Mouse (Mus musculus) lung, postnatal 0 days (tissue): ENCODE results near the gene Krt31. TPM values are rescaled to one million over a fixed set of nuclear protein-coding genes. Genes with fewer than 3 reads are reported as not detected.

Source experiments
- ATAC-seq: fragments of 200-750 bp; cut with Nextera tagmentation; 2 replicates; pipeline ENCODE4 v1.8.0; 2017; ENCODE audit warnings: moderate library complexity
- DNase-seq: peaks from one replicate; pipeline ENCODE4 v3.0.0-alpha.2; 2016; ENCODE audit warnings: low spot score
- H3K27ac ChIP-seq: fragments of 300-500 bp; sonication (generic); 2 replicates; pipeline ENCODE4 v1.5.1; 2014; ENCODE audit warnings: antibody characterized with exemption, mild to moderate bottlenecking, low read length, mixed read lengths
- H3K27me3 ChIP-seq: fragments of 300-500 bp; sonication (generic); replicated peaks from 2 replicates; pipeline ENCODE4 v1.6.1; 2014; ENCODE audit warnings: low read length, mixed read lengths; ENCODE audit not compliant: insufficient read depth
- H3K36me3 ChIP-seq: fragments of 300-500 bp; sonication (generic); 2 replicates; pipeline ENCODE4 v1.6.1; 2014; ENCODE audit warnings: low read length, mixed read lengths; ENCODE audit not compliant: insufficient read depth
- H3K4me1 ChIP-seq: fragments of 300-500 bp; sonication (generic); 2 replicates; pipeline ENCODE4 v1.6.1; 2014; ENCODE audit warnings: antibody characterized with exemption, low read depth, low read length, mixed read lengths; ENCODE audit not compliant: insufficient read depth
- H3K4me2 ChIP-seq: fragments of 300-500 bp; sonication (generic); replicated peaks from 2 replicates; pipeline ENCODE4 v1.6.1; 2014; ENCODE audit warnings: low read depth, mild to moderate bottlenecking, low read length, moderate library complexity, mixed read lengths
- H3K4me3 ChIP-seq: fragments of 300-500 bp; sonication (generic); 2 replicates; pipeline ENCODE4 v1.5.1; 2014; ENCODE audit warnings: low read depth, low read length
- H3K9ac ChIP-seq: fragments of 300-500 bp; sonication (generic); replicated peaks from 2 replicates; pipeline ENCODE4 v1.6.1; 2014; ENCODE audit warnings: low read depth, mild to moderate bottlenecking
- H3K9me3 ChIP-seq: fragments of 300-500 bp; sonication (generic); 2 replicates; pipeline ENCODE4 v1.6.1; 2016; ENCODE audit warnings: low read length, mixed read lengths
- CTCF ChIP-seq: IDR thresholded peaks from 2 replicates; pipeline ENCODE4 v1.5.1; 2016; ENCODE audit warnings: antibody characterized with exemption, mild to moderate bottlenecking
- EP300 ChIP-seq: IDR thresholded peaks from 2 replicates; pipeline ENCODE4 v1.6.1; 2016; ENCODE audit warnings: antibody characterized with exemption, mild to moderate bottlenecking, control low read depth
- WGBS: fragments of 180-500 bp; shearing (Covaris S2); extraction: QIAGEN DNeasy Blood & Tissue Kit; methylation state at CpG from one replicate; pipeline ENCODE4 v1.1.7; 2014; 5-methylcytosine and 5-hydroxymethylcytosine counted together
- polyA plus RNA-seq: library from polyadenylated mRNA; unstranded; fragments of >200 nt; fragmentation: Nextera tagmentation; extraction: Ambion mirVana; gene quantifications from 2 replicates; pipeline ENCODE4 v1.2.1, GENCODE M21; 2015

The Krt31 gene
- polyA plus RNA-seq, 1 experiment from 2014 or later, result not detected

DNA sequence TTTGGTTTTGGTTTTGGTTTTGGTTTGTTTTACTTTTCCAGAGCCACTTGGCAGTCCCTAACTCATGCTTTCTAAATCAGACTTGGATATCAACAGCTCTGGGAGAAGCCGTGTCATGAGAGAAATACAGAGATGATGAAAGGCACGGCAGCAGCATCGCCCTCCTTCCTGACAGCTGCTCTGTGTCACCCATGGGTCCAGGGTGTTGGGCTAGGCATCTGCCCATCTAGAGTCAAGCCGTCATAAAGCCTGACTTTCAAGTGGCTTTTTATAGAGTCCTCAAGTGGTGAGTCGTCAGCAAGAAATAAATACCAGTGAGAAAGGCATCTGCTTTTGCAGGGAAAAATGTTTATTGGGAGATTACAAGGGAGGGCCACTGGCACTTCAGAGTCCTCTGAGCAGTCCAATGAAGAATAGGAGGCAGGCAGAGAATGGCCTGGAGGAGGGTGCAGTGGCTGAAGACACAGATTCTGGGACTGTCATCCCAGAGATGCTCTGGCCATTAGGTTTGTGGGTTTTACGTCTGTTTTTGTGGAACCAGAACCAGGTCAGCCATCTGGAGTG, 4.0 kb downstream of the Krt31 start:
- no peak overlapping the region for H3K4me3 ChIP-seq
- WGBS, result 53% methylated on average over 6 of the region's 6 CpGs
- peak; percentile 74 for ATAC-seq
- H3K36me3 ChIP-seq, result no peaks in the 10 kb centered on the region
- TF ChIP-seq EP300, result peak; percentile 38; the same call in 1 of the 2 replicates
- no peak for TF ChIP-seq CTCF
- H3K27ac ChIP-seq, result no peak overlapping the region
- no peak overlapping the region for H3K9ac ChIP-seq
- H3K4me2 ChIP-seq, result no peak overlapping the region
- DNase-seq, result peak; percentile 49
- H3K27me3 ChIP-seq, result no peaks in the 10 kb centered on the region
- H3K9me3 ChIP-seq, result no peaks in the 10 kb centered on the region
- no peaks in the 10 kb centered on the region for H3K4me1 ChIP-seq

DNA sequence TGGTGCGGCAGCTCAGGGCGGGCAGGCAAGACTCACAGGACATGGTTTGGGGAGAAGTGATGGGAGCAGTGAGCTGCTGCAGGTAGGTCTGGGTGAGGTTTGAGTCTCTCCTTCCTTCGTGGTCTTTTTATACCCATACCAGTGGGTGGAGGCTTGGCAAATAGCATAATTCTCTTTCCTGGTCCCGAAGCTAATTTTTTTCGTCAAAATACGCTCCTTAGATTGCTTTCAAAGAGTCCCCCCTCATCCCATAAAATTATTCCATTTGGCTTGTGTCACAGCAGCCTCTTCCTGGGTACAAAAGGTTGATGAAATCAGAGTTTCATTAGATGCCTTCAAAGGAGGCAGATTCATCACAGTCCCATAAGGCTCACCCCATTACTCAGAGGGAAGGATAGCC, 8.9 kb downstream of the Krt31 start, which contains the start of gene Krt34:
Gene Krt34, minus strand, starts transcription at position 101 of the 400 bp plus-strand sequence.
- no peak for ATAC-seq
- 85% methylated on average over 6 of the region's 6 CpGs for WGBS

DNA sequence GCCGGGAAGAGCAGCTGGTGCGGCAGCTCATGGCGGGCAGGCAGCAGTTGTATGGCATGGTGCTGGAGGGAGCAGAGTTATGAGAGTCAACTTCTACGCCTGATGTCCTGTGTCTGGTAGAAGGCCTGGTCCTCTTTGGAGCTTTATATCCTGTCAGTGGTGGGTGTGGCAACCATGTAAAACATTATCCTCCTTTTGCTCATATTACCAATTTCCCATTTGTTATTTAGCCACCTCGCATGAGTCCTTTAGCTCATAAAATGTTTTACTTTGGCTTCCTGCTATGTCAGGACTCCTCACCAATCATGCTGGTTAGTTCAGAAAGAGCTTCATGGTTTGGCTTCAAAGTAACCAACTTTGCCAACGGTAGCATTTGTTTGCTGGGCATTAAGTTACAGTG, 20.6 kb downstream of the Krt31 start, which contains the start of gene Krt33b:
Gene Krt33b, minus strand, starts transcription at position 101 of the 400 bp plus-strand sequence.
- WGBS, result 87% methylated on average over 6 of the region's 6 CpGs

More for the DNA sequence above, 8.9 kb downstream of the Krt31 start, which contains the start of gene Krt34:
- DNase-seq, result no peak
- TF ChIP-seq EP300, result no peak
- TF ChIP-seq CTCF, result no peak
- Histone ChIP-seq H3K9me3 (no peaks in the 10 kb centered on the region), H3K27me3 (no peaks in the 10 kb centered on the region), H3K4me2 (no peak within 1 kb of the TSS), H3K27ac (no peak within 1 kb of the TSS), H3K36me3 (no peaks in the 10 kb centered on the region), H3K4me3 (no peak within 1 kb of the TSS), H3K4me1 (no peaks in the 10 kb centered on the region), H3K9ac (no peak within 1 kb of the TSS)

DNA sequence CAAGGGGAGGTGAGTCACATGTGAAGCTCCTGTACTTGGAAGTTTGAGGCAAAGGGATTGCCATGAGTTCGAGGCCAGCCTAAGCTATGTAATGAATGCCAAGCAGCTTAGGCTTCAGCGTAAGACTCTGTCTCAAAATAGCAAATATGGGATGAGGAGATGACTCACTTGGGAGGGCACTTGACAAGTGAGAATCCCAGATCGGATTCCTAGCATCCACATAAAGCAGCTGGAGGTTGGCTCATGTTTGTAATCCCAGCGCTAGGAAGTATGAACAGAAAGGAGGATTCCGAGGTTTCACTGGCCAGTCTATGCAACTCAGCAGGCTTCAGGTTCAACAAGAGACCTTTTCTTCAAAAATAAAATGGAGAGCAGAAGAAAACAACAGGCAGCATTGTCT, 28.9 kb downstream of the Krt31 start:
- TF ChIP-seq CTCF (no peak), EP300 (no peak)
- 56% methylated on average over 5 of the region's 5 CpGs for WGBS
- no peaks in the 10 kb centered on the region for H3K36me3 ChIP-seq
- H3K9me3 ChIP-seq, result no peaks in the 10 kb centered on the region
- H3K4me2 ChIP-seq, result no peak overlapping the region
- no peaks in the 10 kb centered on the region for H3K27me3 ChIP-seq
- H3K4me1 ChIP-seq, result 0 out of 2 replicates have a peak, but pooled peaks cover 3% of the 10 kb centered on the region
- H3K9ac ChIP-seq, result no peak overlapping the region
- H3K27ac ChIP-seq, result no peak overlapping the region
- DNase-seq (no peak), ATAC-seq (no peak)
- H3K4me3 ChIP-seq, result no peak overlapping the region

More for the DNA sequence above, 20.6 kb downstream of the Krt31 start, which contains the start of gene Krt33b:
- no peak within 1 kb of the TSS for H3K4me2 ChIP-seq
- no peak for DNase-seq
- no peak within 1 kb of the TSS for H3K27ac ChIP-seq
- ATAC-seq, result no peak
- no peaks in the 10 kb centered on the region for H3K4me1 ChIP-seq
- no peaks in the 10 kb centered on the region for H3K36me3 ChIP-seq
- no peak within 1 kb of the TSS for H3K4me3 ChIP-seq
- H3K9ac ChIP-seq, result no peak within 1 kb of the TSS
- TF ChIP-seq EP300 (no peak), CTCF (no peak)
- no peaks in the 10 kb centered on the region for H3K27me3 ChIP-seq
- no peaks in the 10 kb centered on the region for H3K9me3 ChIP-seq

DNA sequence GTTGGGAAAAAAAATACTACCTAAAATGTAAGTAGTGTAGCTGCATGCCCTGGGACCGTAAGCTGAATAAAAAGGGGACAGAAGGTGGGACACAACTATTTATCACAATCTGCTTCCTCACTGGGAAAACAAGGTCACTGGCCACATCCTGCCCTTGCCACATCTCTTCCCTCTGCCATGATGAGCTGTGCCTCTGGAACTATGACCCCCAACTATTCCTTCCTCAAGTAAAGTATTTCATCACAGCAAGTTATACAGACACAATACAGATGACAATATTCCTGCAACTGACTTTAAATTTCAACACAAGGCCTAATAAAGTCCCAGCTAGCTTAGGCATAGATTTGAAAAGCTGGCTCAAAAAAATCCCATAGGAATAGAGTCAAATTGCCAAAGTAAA, 30.9 kb downstream of the Krt31 start:
- H3K4me3 ChIP-seq, result no peak overlapping the region
- TF ChIP-seq CTCF (no peak), EP300 (0 out of 2 replicates have a peak, but pooled peaks have one; percentile 14)
- no peak overlapping the region for H3K27ac ChIP-seq
- H3K9ac ChIP-seq, result no peak overlapping the region
- 0 out of 2 replicates have a peak, but pooled peaks cover 3% of the 10 kb centered on the region for H3K4me1 ChIP-seq
- H3K36me3 ChIP-seq, result no peaks in the 10 kb centered on the region
- H3K9me3 ChIP-seq, result no peaks in the 10 kb centered on the region
- WGBS, result 64% methylated on average over 1 of the region's 1 CpGs
- peak; percentile 79 for DNase-seq
- H3K27me3 ChIP-seq, result no peaks in the 10 kb centered on the region
- peak; percentile 44; the same call in 1 of the 2 replicates for ATAC-seq
- H3K4me2 ChIP-seq, result no peak overlapping the region

DNA sequence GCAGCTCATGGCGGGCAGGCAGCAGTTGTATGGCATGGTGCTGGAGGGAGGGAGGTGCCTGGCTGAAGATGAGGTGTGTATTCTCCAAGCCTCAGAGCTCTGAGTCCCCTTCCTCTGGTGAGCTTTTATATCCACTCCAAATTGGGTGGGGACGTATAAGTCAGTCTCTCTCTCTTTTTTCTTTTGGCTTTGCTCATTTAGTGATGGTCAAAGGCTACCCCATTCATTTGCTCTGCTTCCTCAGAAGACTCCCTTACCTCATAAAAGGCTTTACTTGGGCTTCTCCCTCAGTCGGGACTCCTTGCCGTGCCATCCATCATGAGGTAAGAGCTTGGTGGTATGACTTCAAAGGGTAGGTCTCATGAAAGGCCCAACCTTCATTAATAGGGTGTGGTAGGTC, 34.2 kb downstream of the Krt31 start, which contains the start of gene Krt33a:
Gene Krt33a, minus strand, starts transcription at position 101 of the 400 bp plus-strand sequence.
- no peak within 1 kb of the TSS for H3K27ac ChIP-seq
- no peak within 1 kb of the TSS for H3K9ac ChIP-seq
- no peaks in the 10 kb centered on the region for H3K27me3 ChIP-seq
- H3K36me3 ChIP-seq, result no peaks in the 10 kb centered on the region
- DNase-seq (no peak), ATAC-seq (no peak)
- no peaks in the 10 kb centered on the region for H3K9me3 ChIP-seq
- TF ChIP-seq EP300 (no peak), CTCF (no peak)
- H3K4me1 ChIP-seq, result no peaks in the 10 kb centered on the region
- H3K4me2 ChIP-seq, result no peak within 1 kb of the TSS
- no peak within 1 kb of the TSS for H3K4me3 ChIP-seq
- 75% methylated on average over 4 of the region's 4 CpGs for WGBS
